Mouse (Mus musculus): ENCODE data around the gene Ndrg2.

The Ndrg2 gene

GRCm38 (mm10) chr14:51912391-51913061 is 1.4 kb downstream of the Ndrg2 start:
- peak; percentile 67 for DNase-seq

GRCm38 (mm10) chr14:51911301-51911700 is 2.7 kb downstream of the Ndrg2 start:
- no peak for DNase-seq

GRCm38 (mm10) chr14:51906102-51906501 is 7.9 kb downstream of the Ndrg2 start:
- no peak for DNase-seq

- no peak for DNase-seq
Measured at GRCm38 (mm10) chr14:51904706-51905105, 9.3 kb downstream of the Ndrg2 start.

GRCm38 (mm10) chr14:51903782-51904181 is 10.2 kb downstream of the Ndrg2 start:
- no peak for DNase-seq

GRCm38 (mm10) chr14:51902806-51903710 is 10.9 kb downstream of the Ndrg2 start:
- DNase-seq: peak; percentile 79

GRCm38 (mm10) chr14:51899351-51899750 is 14.6 kb downstream of the Ndrg2 start:
- no peak for DNase-seq

GRCm38 (mm10) chr14:51896539-51897170 is 17.3 kb downstream of the Ndrg2 start:
- DNase-seq: no peak

GRCm38 (mm10) chr14:51896019-51896418 is 17.9 kb downstream of the Ndrg2 start:
- DNase-seq: no peak

GRCm38 (mm10) chr14:51895071-51895470 is 18.9 kb downstream of the Ndrg2 start:
- no peak for DNase-seq

GRCm38 (mm10) chr14:51893809-51894208 is 20.1 kb downstream of the Ndrg2 start:
- no peak for DNase-seq

GRCm38 (mm10) chr14:51893094-51893794 is 20.7 kb downstream of the Ndrg2 start:
- no peak for DNase-seq

GRCm38 (mm10) chr14:51892191-51892939 is 21.6 kb downstream of the Ndrg2 start, which contains the start of gene Slc39a2:
TSS of gene Slc39a2 (plus strand) at chr14:51892889.
- DNase-seq: no peak

GRCm38 (mm10) chr14:51889833-51890232 is 24.1 kb downstream of the Ndrg2 start:
- no peak for DNase-seq

- DNase-seq: no peak
Measured at GRCm38 (mm10) chr14:51886051-51886450, 27.9 kb downstream of the Ndrg2 start.

GRCm38 (mm10) chr14:51884598-51885331 is 29.2 kb downstream of the Ndrg2 start, which contains the start of gene Mettl17:
TSS of gene Mettl17 (plus strand) at chr14:51884842.
- DNase-seq: peak; percentile 92

GRCm38 (mm10) chr14:51884031-51884544 is 29.9 kb downstream of the Ndrg2 start:
- no peak for DNase-seq

GRCm38 (mm10) chr14:51883527-51884030 is 30.4 kb downstream of the Ndrg2 start:
- DNase-seq: peak; percentile 71

GRCm38 (mm10) chr14:51877517-51877916 is 36.4 kb downstream of the Ndrg2 start:
- no peak for DNase-seq

- DNase-seq: no peak
Measured at GRCm38 (mm10) chr14:51871741-51872140, 42.2 kb downstream of the Ndrg2 start.

- DNase-seq: no peak
Measured at GRCm38 (mm10) chr14:51870756-51871155, 43.2 kb downstream of the Ndrg2 start.
